Mouse (Mus musculus): ENCODE measurements at regions not wholly inside any gene's neighbourhood (a gene's known extent, or its start where the extent isn't known, plus 50 kb on each side); places are given as distances from the start of the nearest gene placed in this dataset.
"Not testable (repeated sequence)": the region's sequence is repeated elsewhere in the genome, so short reads cannot be mapped to it uniquely, and the experiment has no call there.

DNA sequence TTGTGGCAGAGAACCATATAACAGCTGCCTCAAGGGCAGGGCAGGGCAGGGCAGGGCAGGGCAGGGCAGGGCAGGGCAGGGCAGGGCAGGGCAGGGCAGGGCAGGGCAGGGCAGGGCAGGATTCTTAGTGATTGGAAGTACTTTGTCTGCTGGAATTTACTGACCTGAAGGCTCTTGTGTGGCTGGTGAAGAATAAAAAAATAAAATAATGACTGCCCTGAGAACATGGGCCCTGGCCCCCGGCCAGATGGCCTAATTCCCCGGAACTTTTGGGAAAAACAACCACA is 169.3 kb downstream of the Qk start:
- in situ Hi-C loops (cut with MboI, MseI), result not testable (repeated sequence)

DNA sequence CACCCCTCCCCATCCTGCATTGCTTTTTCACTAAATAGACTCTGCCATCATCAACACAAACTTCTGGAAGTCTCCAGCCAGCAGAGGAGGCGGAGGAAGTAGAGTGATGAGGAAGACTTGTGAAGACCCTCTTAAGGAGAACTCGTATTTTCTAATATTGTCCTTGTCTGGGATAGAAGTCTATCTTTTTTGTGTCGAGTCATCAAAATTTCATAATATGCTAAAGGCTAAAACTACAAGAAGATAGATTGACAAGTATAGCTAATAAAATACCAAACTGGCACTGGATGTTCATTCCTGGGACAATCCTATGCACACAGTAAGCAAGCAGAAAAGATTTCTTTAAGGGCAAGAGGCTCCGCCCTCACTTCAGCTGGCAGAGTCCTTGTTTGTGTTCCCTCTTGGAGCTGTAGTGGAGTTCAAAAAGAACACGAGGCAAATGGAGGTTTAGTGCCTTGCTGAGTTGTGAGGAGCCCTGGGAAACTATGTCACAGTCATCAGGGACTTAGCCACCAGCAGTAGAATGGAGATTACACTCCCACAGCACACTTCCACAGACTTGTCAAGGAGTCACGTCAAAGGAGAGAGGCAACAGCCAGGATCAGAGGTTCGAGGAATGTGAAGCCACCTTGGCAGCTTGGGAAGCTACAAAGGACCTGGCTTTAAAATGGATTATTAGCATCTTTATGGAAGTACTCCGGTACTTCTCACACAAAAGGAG is 169.8 kb downstream of the Qk start:
- in situ Hi-C loops (cut with MboI, MseI), result no loop called here

DNA sequence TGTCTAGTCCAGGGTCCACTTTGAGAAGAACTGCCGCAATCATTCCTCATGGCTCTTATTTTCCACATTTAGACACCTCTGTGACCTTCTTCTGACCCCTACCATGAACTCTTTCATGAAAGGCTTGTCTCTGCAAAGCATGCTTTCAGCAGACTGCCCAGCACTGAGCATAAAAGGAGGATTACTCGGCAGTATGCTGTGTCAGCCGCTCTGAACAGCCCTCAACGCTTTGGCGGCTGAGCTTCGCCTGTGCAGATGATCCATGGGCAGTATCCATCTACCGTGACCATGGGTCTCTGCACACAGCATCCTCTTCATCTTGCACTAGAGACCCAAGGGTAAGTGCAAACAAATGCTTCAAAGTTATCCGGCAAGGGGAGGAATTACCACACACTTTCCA is 172.5 kb downstream of the Qk start:
- in situ Hi-C loops (cut with MboI, MseI), result no loop called here

DNA sequence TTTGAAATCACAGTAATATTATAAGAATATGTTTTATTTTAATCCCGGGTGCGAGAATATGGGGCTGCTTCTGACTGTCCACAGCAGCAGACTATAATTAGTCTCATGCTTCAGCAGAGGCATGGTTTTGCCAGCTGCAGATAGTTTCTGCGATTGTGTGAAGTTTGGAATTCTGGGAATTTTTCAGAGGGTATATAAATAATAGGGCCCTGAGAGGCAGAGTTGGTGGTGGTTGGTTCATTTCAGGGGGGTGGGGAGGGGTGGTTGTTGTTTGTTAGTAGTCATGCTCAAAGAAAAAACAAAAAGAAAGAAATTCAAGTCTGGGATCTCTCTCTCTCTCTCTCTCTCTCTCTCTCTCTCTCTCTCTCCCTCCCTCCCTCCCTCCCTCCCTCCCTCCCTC is 173.1 kb downstream of the Qk start:
- in situ Hi-C loops (cut with MboI, MseI), result no loop called here

DNA sequence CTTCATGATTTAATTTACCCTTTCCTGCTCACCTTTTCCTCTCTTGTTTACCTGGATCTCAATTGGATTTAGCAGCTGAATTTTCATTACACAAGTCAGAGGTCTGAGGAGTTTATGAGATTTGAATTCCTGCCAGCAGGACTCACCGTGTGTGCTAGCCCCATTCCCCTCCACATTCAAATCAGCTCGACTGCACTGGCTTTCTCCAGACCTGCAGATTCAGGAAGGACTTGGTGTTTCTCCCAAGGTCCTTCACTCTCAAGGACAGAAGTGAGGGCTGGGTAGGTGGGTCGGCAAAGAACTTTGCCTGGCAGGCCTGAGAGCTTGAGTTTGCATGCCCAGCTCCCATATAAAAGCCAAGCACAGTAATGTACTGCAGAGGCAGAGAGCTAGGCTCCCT is 180.8 kb downstream of the Qk start:
- in situ Hi-C loops (cut with MboI, MseI), result no loop called here

DNA sequence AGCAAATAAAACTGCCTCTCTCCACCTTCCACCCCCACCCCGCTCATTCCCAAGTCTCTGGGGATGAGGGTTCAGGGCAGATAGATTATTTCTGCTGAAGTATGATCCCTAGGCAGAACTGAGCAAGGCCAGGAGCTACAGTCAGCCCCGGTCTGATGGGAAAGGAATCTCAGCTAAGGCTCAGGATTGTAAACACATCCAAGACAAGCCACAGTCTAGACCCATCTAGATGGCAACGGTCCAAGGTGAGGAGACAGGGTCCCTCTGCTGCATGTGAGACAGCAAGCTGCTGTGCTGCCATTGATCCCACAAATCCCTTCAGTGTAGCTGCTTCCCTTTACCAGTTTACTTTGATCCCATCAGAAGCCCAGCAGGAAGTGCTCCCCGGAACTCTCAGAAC is 181.3 kb downstream of the Qk start:
- in situ Hi-C loops (cut with MboI, MseI), result no loop called here

DNA sequence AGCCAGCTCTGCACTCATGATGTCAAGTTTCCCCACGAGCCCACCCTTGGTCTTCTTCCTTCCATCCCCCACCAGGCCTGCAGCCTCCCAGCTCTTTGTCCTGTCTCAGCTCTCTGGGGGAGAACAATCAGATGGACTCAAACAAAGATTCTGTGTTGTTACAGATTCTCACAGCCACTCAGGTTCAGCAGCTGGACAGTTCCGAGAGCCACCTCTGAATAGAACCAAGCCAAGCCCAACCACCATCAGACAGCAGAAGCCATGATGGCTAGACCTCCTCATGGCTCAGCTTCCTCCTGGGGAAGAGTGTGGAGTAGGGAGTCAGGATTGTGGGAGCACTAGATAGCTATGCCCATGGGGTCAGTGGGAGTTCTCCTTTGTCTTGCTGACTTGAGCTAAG is 184.5 kb downstream of the Qk start:
- in situ Hi-C loops (cut with MboI, MseI), result no loop called here

DNA sequence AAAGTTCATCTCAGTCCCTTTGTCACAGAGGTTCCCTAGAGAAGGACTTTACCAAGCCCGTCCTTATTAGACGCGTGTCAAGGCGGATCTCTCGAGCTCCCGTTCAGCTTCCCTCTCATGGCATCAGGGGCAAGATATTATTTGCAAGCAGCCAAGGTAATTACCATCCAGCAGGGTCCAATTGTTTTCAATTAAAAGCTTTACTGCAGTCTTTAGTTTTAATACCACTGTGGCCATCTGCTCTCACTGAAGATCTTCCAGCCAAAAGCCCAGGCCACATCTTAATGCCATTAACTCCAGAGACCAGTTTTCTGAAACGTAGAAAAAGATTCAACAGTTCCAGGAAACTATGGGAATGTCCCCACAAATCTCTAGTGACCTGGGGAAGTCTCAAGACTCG is 191.1 kb downstream of the Qk start:
- in situ Hi-C loops (cut with MboI, MseI), result no loop called here

DNA sequence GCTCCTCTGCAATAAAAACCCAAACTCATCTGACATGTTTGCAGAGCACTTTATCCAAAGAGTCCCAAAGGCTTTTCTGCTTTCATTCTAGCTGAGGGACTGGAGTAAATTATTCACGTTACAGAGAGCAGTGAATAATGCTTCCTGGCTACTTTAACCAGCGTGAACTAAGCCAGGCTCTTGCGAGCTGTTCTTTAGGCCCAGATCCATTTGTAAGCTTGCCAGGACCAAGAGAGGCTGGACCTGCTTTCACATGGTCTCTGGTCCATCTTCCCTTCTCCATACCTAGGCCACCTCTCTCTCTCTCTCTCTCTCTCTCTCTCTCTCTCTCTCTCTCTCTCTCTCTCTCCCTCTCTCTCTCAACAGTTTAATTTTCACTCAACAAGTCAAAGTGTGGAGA is 197.2 kb downstream of the Qk start:
- in situ Hi-C loops (cut with MboI, MseI), result loop anchor here in 1 of 2 experiments (25.0 kb wide), 1 partner anchor 735 kb away; no protein-coding TSS in a partner anchor

DNA sequence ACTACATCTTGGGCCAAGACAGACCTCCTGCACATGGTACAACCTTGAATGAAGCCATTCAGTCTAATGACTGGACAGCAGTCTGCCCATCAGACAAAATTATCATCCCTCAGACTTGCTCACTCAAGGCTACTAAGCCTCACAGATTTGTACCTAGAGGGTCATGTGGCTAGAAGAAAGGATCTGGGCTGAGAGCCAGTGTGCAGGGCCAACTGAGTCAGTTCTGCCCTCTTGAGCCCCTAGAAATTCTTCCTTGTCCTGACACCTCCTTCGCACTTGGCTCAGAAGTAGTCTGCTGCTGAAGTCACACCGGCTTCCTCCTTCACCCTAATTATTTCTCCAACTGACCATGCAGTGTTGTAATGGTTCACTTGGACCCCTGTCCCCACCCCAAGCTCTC is 207.5 kb downstream of the Qk start:
- in situ Hi-C loops (cut with MboI, MseI), result loop anchor here in 1 of 2 experiments (25.0 kb wide), 1 partner anchor 725 kb away; no protein-coding TSS in a partner anchor

DNA sequence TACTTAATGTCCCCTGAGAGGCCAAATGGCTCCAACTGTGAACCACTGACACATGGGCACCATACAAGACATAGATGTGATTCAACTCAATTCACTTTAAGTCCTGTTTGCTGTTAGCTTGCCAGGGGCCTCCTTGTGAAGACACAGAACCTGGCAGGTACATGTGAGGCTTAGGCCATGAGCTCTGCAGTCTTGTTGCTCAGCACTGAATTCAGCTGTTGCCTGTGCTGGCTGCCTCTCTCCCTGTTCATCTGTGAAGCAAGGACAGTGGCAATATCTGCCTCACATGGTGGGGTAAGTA is 209.3 kb downstream of the Qk start:
- in situ Hi-C loops (cut with MboI, MseI), result loop anchor here in 1 of 2 experiments (25.0 kb wide), 1 partner anchor 723 kb away; no protein-coding TSS in a partner anchor

DNA sequence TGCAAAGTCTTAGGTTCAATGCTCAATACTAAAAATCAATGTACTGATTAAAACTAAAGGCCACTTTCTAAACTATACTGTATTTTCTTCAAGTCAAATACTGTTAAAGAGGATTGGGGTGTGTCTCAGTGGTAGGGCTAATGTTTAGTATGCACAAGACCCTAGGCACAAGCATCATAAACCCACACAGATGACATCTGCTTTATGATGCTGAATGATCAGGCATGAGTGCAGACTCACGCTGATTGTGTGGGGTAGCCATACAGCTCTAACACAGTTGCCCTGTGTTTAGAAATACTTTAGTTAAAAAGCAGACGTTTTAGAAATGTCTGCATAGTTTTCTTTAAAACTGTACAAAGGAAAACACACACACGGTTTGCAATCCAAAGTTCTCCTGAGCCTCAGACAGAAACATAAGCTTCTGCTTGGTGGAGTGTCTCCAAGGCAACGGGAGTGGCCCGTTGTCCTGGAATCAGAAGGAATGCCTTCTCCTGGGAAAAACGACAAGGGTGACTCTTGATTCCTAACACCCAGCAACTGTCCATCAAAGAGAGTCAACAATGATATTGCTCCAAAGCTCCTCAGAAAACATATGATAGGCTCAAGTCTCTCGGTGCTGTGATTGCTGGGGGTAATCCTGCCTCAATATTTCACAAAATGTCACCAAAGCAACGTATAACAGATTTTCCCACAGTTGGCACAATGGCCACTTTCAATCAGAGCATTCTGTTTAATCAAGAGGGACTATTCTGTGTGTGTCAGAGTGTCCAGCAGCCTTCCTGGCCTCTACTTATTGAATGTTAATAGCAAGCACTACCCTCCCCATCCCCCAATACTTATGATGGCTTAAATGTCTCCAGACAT is 209.9 kb downstream of the Qk start:
- in situ Hi-C loops (cut with MboI, MseI), result loop anchor here in 1 of 2 experiments (25.0 kb wide), 1 partner anchor 722 kb away; no protein-coding TSS in a partner anchor

DNA sequence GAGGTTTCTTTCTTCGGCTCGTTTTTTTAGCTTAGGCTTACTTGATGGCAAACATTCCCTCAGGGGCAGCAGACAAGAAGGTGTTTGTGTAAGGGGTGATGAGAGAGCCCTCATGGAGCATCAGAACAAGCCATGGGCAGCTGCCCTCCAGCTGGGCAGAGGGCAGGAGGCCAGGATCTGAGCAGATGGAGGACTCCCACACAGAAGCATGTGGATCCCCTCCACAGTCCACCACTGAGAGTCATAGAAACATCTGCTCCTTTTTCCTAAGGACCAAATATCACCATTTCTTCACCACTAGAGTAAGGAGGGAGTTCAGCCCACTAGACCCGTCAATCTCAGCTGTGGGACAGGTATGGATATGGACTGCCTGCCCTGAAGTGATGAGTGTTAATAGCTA is 214.4 kb downstream of the Qk start:
- in situ Hi-C loops (cut with MboI, MseI), result loop anchor here in 1 of 2 experiments (25.0 kb wide), 1 partner anchor 718 kb away; no protein-coding TSS in a partner anchor

DNA sequence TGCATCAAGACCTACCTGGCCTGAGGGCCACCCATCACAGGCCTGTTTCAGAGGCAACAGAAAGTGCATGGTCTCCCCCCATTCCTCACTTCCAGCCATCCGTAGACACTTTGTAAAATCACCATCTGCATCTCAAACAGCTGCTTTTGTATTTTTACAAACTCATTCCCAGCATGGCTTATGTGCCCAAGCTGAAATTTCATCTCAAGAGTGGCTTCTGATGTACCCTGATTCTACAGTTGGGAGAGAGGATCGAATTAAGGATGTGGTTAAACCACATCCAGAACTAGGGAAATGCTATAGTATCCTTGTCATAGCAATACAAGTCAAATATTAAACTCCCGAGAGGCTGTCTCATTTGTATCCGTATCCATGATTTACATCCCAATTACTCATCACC is 221.5 kb downstream of the Qk start:
- in situ Hi-C loops (cut with MboI, MseI), result no loop called here

DNA sequence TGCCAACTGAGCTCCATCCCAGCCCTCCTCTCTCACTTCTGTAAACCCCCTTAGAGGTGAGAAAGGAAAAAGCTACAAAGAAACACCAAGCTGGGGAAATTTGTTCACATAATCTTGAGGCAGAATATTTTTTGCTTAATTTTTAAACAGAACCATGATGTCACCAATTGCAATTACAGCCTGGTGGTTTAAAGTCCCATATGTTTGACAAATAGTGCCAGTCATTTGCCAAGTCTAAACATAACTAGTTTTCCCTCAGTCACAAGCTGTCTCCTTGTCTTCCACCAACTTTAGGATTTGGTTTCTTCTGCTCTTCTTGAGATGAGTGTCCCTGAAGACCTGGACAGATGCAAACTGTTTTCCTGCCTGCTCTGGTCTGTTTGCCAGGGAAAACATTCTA is 222.0 kb downstream of the Qk start:
- in situ Hi-C loops (cut with MboI, MseI), result no loop called here

DNA sequence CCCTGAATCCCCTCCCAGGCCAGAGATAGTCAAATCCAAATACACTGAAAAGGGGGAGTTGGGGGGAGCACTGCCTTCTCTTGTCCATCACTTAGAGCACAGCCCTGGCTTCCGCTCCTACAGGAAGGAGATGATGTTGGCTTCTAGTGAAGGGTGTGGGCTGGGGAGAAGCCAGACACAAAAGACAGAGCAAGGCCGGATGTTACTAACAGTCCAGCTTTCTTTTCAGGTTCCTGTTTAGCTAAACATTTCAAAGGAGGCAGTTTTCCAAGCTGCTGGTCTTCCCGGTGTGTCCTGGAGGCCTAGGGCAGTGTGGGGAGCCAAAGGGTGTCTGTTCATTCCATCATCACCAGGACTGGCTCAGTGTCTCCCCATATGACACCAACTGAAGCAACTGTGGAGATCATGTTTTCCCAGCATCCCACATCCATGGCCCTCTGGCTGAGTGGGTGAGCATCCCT is 223.8 kb downstream of the Qk start:
- in situ Hi-C loops (cut with MboI, MseI), result no loop called here

DNA sequence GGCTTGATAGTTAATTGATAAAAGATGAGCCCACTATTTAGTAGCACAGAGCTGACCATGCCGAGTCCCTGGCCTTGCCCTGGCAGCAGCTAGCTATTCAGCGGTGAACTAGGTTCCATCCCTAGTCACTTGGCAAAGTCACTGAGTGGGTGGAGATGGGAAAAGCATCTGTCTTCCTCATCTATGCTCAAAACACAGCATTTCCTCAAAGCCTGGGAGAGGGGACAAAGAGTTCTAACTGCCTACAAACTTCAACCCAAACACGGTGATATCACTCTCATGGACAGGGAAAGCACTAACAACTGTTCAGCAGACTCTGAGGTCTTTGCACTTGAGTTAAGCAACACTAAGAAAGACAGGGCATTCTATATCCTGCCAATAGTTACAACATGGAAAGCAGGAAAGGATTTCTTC is 225.5 kb downstream of the Qk start:
- in situ Hi-C loops (cut with MboI, MseI), result no loop called here

DNA sequence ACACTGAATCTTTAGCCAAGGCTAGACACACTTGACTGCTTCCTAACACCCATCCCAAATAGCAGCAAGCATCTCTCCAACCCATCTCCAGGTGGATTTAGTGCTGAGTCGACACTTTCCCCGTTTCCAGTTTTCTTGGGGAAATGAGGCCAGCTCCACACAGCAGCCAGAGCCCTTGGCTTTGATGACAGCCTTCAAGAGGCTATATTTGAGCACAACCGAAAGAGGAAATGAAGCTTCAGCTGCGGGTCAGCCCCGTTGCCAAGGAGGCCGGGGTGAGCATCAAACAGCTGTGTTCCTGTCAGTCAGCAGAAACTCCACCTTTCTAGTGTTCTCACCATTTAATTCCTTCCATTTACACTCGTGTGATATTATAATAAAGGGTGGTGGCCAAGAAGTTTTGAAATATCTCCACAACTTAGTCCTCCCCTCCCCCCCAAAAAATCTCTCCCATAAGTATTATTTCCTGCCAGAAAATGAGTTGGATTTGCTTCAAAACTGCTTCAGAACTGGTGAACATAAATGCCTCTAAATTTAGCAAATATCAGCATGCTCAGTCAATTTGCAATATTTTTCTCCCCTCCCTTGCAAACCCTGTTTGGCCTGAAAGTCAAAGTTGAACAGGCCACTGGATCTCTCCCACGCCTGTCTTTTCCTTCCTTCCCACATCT is 226.1 kb downstream of the Qk start:
- in situ Hi-C loops (cut with MboI, MseI), result no loop called here

DNA sequence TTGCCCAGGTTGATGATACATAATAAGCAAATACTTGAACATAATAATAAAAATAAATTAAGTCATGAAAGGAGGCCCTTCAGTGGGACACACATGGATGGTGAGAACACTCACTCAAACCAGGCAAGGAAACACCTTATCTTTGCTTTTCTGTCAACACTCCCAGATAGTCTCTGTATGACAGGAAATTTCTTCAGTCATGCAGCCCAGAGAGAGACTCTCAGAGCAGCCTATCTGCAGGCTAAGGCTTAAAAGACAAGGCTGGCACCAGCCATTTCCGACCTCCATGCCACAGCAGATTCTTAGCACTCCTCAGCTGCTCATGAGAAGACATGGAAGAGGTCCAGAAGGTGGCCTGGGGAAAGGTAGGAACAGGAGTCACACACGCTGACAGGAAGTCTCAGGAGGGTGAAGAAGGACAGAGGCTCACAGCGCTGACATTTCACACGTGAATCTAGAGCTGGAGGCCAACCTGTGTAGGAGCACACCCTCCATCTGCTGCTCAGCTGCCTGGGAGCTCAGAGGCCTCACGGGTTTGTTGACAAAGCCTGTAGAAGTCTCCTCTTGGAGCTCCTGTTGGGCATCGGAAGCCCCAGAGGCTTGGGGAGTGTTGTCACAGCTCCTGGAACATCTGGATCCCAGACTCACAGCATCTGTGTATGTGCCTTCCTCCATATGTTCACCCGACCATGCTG is 232.3 kb downstream of the Qk start:
- in situ Hi-C loops (cut with MboI, MseI), result no loop called here

DNA sequence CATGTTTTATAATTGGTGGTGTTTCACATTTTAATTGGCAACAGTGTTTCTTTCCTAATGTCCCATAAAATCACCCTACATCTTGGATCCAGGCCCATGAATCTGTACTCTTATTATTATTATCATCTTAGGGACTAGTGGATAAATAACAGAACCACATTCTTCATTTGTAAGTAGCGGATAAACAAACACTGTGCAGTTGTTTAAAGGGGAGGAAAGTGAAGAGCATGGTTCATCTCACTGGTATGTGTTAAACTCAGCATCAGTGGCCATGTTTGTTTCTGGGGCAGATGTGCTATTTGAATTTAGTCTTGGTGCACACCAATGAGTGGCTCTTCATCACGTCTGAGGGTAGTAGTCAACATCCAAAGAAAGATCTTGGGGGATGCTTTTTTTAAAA is 233.1 kb downstream of the Qk start:
- in situ Hi-C loops (cut with MboI, MseI), result no loop called here

DNA sequence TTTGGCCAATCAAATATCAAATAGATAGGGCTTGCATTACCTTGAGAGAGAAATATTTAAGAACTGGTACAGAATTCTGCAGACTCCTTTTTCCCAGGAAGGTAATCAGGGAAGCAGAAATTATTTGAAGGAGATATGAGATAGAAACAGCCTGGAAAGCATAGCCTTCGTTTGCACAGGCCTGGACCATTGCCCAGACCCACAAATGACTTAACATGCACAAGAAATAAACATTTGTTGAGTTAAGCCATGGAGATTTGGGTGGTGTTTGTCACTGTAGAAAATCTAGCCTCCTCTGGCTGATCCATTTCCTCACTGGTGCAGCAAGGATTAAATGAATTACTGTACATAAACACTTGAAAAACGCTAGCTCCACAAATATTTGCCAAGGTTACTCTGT is 233.5 kb downstream of the Qk start:
- in situ Hi-C loops (cut with MboI, MseI), result no loop called here

DNA sequence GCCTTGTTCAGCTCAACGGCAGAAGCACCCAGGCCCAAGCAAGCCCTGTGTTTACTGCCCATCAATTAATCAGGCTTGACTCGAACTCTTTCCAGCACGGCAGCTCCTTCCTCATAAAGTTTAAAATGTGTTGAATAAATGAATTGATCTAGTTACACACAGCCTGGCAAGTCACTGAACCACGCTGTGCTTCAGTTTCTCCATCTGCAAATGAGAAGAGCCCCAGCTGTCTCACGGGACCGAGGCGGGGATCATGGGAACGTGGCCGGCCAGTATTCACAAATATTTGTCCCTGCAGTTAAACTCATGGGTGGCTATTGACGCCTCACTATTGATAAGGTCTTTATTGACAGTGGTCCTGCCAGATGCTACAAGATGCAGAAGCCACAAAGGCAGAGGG is 237.9 kb downstream of the Qk start:
- in situ Hi-C loops (cut with MboI, MseI), result loop anchor here in 1 of 2 experiments (5.0 kb wide), 1 partner anchor 909 kb away; no protein-coding TSS in a partner anchor

Data from T-helper 17 cell (primary cell).